Mouse (Mus musculus): Measurements from ENCODE around the gene Nup98. TPM values are rescaled to one million over a fixed set of nuclear protein-coding genes. Genes with fewer than 3 reads are reported as not detected.

Gene Nup98
- polyA plus RNA-seq, 1 experiment from 2014 or later: 27.4 TPM

- no peaks in the 10 kb centered on the region for H3K9me3 ChIP-seq
- H3K36me3 ChIP-seq: peaks cover 65% of the 10 kb centered on the region
- WGBS: 95% methylated on average over 26 of the region's 26 CpGs
- ATAC-seq: no peak
- H3K4me2 ChIP-seq (replicated peaks): no peak overlapping the region
- no peaks in the 10 kb centered on the region for H3K4me1 ChIP-seq (replicated peaks)
- H3K27me3 ChIP-seq: no peaks in the 10 kb centered on the region
- H3K9ac ChIP-seq (replicated peaks): no peak overlapping the region
- no peak overlapping the region for H3K4me3 ChIP-seq (replicated peaks)
- no peak overlapping the region for H3K27ac ChIP-seq
Observed at GRCm38 (mm10) chr7:102084041-102084696, 125.8 kb downstream of the Nup98 start.

GRCm38 (mm10) chr7:102082816-102083215, 127.2 kb downstream of the Nup98 start, which contains the start of gene Trpc2:
Gene Trpc2, plus strand, starts transcription at chr7:102083116.
- WGBS: 80% methylated on average over 5 of the region's 5 CpGs

GRCm38 (mm10) chr7:102081784-102082183, 128.2 kb downstream of the Nup98 start:
- Histone ChIP-seq H3K27ac (no peak overlapping the region), H3K36me3 (peaks cover 78% of the 10 kb centered on the region), H3K4me1 (replicated peaks) (no peaks in the 10 kb centered on the region), H3K4me3 (replicated peaks) (no peak overlapping the region), H3K27me3 (no peaks in the 10 kb centered on the region), H3K9me3 (no peaks in the 10 kb centered on the region), H3K9ac (replicated peaks) (no peak overlapping the region), H3K4me2 (replicated peaks) (no peak overlapping the region)
- no peak for ATAC-seq
- 96% methylated on average over 5 of the region's 5 CpGs for WGBS

More at GRCm38 (mm10) chr7:102082816-102083215, 127.2 kb downstream of the Nup98 start, which contains the start of gene Trpc2:
- no peak within 1 kb of the TSS for H3K27ac ChIP-seq
- no peaks in the 10 kb centered on the region for H3K27me3 ChIP-seq
- no peaks in the 10 kb centered on the region for H3K4me1 ChIP-seq (replicated peaks)
- peaks cover 68% of the 10 kb centered on the region for H3K36me3 ChIP-seq
- H3K9me3 ChIP-seq: no peaks in the 10 kb centered on the region
- H3K4me3 ChIP-seq (replicated peaks): no peak within 1 kb of the TSS
- H3K4me2 ChIP-seq (replicated peaks): no peak within 1 kb of the TSS
- no peak for ATAC-seq
- H3K9ac ChIP-seq (replicated peaks): no peak within 1 kb of the TSS

GRCm38 (mm10) chr7:102080311-102080710, 129.7 kb downstream of the Nup98 start:
- H3K27ac ChIP-seq: no peak overlapping the region
- H3K36me3 ChIP-seq: peaks cover 86% of the 10 kb centered on the region
- H3K4me3 ChIP-seq (replicated peaks): no peak overlapping the region
- no peak for ATAC-seq
- H3K9me3 ChIP-seq: no peaks in the 10 kb centered on the region
- H3K9ac ChIP-seq (replicated peaks): no peak overlapping the region
- WGBS: 92% methylated on average over 8 of the region's 8 CpGs
- H3K4me2 ChIP-seq (replicated peaks): no peak overlapping the region
- H3K27me3 ChIP-seq: no peaks in the 10 kb centered on the region
- no peaks in the 10 kb centered on the region for H3K4me1 ChIP-seq (replicated peaks)

GRCm38 (mm10) chr7:102078517-102078916, 131.5 kb downstream of the Nup98 start:
- Histone ChIP-seq H3K9me3 (no peaks in the 10 kb centered on the region), H3K4me3 (replicated peaks) (no peak overlapping the region), H3K36me3 (peaks cover 84% of the 10 kb centered on the region), H3K4me1 (replicated peaks) (no peaks in the 10 kb centered on the region), H3K27me3 (no peaks in the 10 kb centered on the region), H3K4me2 (replicated peaks) (no peak overlapping the region), H3K9ac (replicated peaks) (no peak overlapping the region), H3K27ac (no peak overlapping the region)
- ATAC-seq: no peak
- 78% methylated on average over 7 of the region's 7 CpGs for WGBS

- Histone ChIP-seq H3K36me3 (peaks cover 83% of the 10 kb centered on the region), H3K27me3 (no peaks in the 10 kb centered on the region)
- ATAC-seq: no peak
Observed at GRCm38 (mm10) chr7:102076714-102077296, 133.2 kb downstream of the Nup98 start.

More at GRCm38 (mm10) chr7:102076714-102077296, 133.2 kb downstream of the Nup98 start:
- Histone ChIP-seq H3K9ac (replicated peaks) (no peak overlapping the region), H3K27ac (no peak overlapping the region), H3K4me2 (replicated peaks) (no peak overlapping the region), H3K4me3 (replicated peaks) (no peak overlapping the region), H3K9me3 (no peaks in the 10 kb centered on the region), H3K4me1 (replicated peaks) (no peaks in the 10 kb centered on the region)
- WGBS: 75% methylated on average over 7 of the region's 7 CpGs

Other genes with a start within 250 kb of the Nup98 start
- 4.1 and 5.6 TPM in 2 replicates for gene Il18bp, start 191.5 kb downstream of the Nup98 start, polyA plus RNA-seq (2015; fragmentation: Nextera tagmentation; extraction: Ambion mirVana)
- gene Rnf121, start 144.7 kb downstream of the Nup98 start, polyA plus RNA-seq (2015; fragmentation: Nextera tagmentation; extraction: Ambion mirVana): 30.1 and 30.9 TPM in 2 replicates
- 32.2 and 34.9 TPM in 2 replicates for gene Xndc1, start 144.7 kb downstream of the Nup98 start, polyA plus RNA-seq (2015; fragmentation: Nextera tagmentation; extraction: Ambion mirVana)
- gene Xntrpc, start 144.5 kb downstream of the Nup98 start, polyA plus RNA-seq (2015; fragmentation: Nextera tagmentation; extraction: Ambion mirVana): 1.3 and 1.5 TPM in 2 replicates
- 0.28 TPM in 1 of 2 replicates, not detected in the other for gene Trpc2, start 127.1 kb downstream of the Nup98 start, polyA plus RNA-seq (2015; fragmentation: Nextera tagmentation; extraction: Ambion mirVana)
- gene Art1, start 108.4 kb downstream of the Nup98 start, polyA plus RNA-seq (2015; fragmentation: Nextera tagmentation; extraction: Ambion mirVana): 0.31 and 0.37 TPM in 2 replicates
- 0.50 and 0.92 TPM in 2 replicates for gene Art5, start 100.7 kb downstream of the Nup98 start, polyA plus RNA-seq (2015; fragmentation: Nextera tagmentation; extraction: Ambion mirVana)
- gene Chrna10, start 93.3 kb downstream of the Nup98 start, polyA plus RNA-seq (2015; fragmentation: Nextera tagmentation; extraction: Ambion mirVana): not detected in 2 replicates
- gene Pgap2, start within 50 bp of the Nup98 start, polyA plus RNA-seq (2015; fragmentation: Nextera tagmentation; extraction: Ambion mirVana): 50.1 and 51.6 TPM in 2 replicates
- 14.4 and 17.6 TPM in 2 replicates for gene Rhog, start 45.9 kb upstream of the Nup98 start, polyA plus RNA-seq (2015; fragmentation: Nextera tagmentation; extraction: Ambion mirVana)
- 8.1 and 8.5 TPM in 2 replicates for gene Stim1, start 57.6 kb upstream of the Nup98 start, polyA plus RNA-seq (2015; fragmentation: Nextera tagmentation; extraction: Ambion mirVana)
- 85.6 and 86.3 TPM in 2 replicates for gene Rrm1, start 231.5 kb upstream of the Nup98 start, polyA plus RNA-seq (2015; fragmentation: Nextera tagmentation; extraction: Ambion mirVana)

All from midbrain, embryonic 13.5 days (tissue).